Mouse (Mus musculus) forebrain, postnatal 0 days (tissue): Measurements from ENCODE around the gene Rsbn1. TPM values are rescaled to one million over a fixed set of nuclear protein-coding genes. Genes with fewer than 3 reads are reported as not detected.
A peak's percentile ranks its signal among the peaks of the same experiment; 100 is the strongest.

Experiments
- ATAC-seq: fragments of 200-750 bp; cut with Nextera tagmentation; 2 replicates; pipeline ENCODE4 v1.8.0; 2017; ENCODE audit warnings: mild to moderate bottlenecking, moderate library complexity
- DNase-seq: peaks from one replicate; pipeline ENCODE4 v3.0.0-alpha.2; 2015
- H3K27ac ChIP-seq: fragments of 300-500 bp; sonication (generic); 2 replicates; pipeline ENCODE4 v1.5.1; 2014; ENCODE audit warnings: low read depth, mild to moderate bottlenecking, antibody characterized with exemption, low read length, moderate library complexity, mixed read lengths
- H3K27me3 ChIP-seq: fragments of 300-500 bp; sonication (generic); 2 replicates; pipeline ENCODE4 v1.6.1; 2014; ENCODE audit warnings: mild to moderate bottlenecking, low read length, mixed read lengths; ENCODE audit not compliant: insufficient read depth
- H3K36me3 ChIP-seq: fragments of 300-500 bp; sonication (generic); 2 replicates; pipeline ENCODE4 v1.6.1; 2014; ENCODE audit warnings: mild to moderate bottlenecking, moderate library complexity; ENCODE audit not compliant: insufficient read depth
- H3K4me1 ChIP-seq: fragments of 300-500 bp; sonication (generic); 2 replicates; pipeline ENCODE4 v1.6.1; 2014; ENCODE audit warnings: antibody characterized with exemption; ENCODE audit not compliant: insufficient read depth
- H3K4me2 ChIP-seq: fragments of 300-500 bp; sonication (generic); 2 replicates; pipeline ENCODE4 v1.6.1; 2014; ENCODE audit warnings: low read depth, mild to moderate bottlenecking, moderate library complexity
- H3K4me3 ChIP-seq: fragments of 300-500 bp; sonication (generic); 2 replicates; pipeline ENCODE4 v1.5.1; 2014; ENCODE audit warnings: low read depth, low read length, mixed read lengths
- H3K9ac ChIP-seq: fragments of 300-500 bp; sonication (generic); 2 replicates; pipeline ENCODE4 v1.6.1; 2014; ENCODE audit warnings: mild to moderate bottlenecking
- H3K9me3 ChIP-seq: fragments of 300-500 bp; sonication (generic); 2 replicates; pipeline ENCODE4 v1.6.1; 2016; ENCODE audit warnings: low read length
- CTCF ChIP-seq: sonication (generic); IDR thresholded peaks from 2 replicates; pipeline ENCODE4 v1.5.1; 2016; ENCODE audit warnings: antibody characterized with exemption, control low read depth, low read depth
- WGBS: fragments of 180-500 bp; shearing (Covaris S2); extraction: QIAGEN DNeasy Blood & Tissue Kit; methylation state at CpG from one replicate; pipeline ENCODE4 v1.1.7; 2014; 5-methylcytosine and 5-hydroxymethylcytosine counted together
- polyA plus RNA-seq: library from polyadenylated mRNA; unstranded; fragments of >200 nt; fragmentation: Nextera tagmentation; extraction: Ambion mirVana; gene quantifications from 2 replicates; pipeline ENCODE4 v1.2.1, GENCODE M21; 2015
- total RNA-seq: library from RNA; depleted of rRNA; stranded (reverse); fragments of >200 nt; gene quantifications from 2 replicates; pipeline ENCODE4 v1.2.3, GENCODE M21; 2014

Gene Rsbn1
- total and polyA plus RNA-seq, 2 experiments from 2014 or later, result 19.2 to 36.6 TPM

DNA sequence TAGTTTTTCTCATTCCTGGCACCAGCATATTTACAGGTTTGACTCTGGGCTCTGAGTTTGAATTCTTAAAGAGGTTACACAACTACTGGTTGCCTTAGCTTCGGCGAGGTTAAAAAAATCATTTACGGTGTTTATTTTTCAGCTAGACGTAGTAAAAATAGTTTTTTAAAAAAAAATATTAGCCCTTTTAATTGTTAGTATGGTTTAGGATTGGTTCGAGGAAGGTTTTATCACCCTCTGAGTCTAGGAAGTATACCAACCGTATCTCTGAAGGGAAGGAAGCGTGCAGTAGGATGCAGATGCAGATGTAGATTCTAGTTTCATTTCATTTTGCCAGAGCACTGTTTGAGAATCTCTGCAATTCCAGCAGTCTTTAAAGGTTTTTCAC is 1.6 kb downstream of the Rsbn1 start:
- peak overlapping the region; percentile 92; the same call in 1 of the 2 replicates for H3K27ac ChIP-seq
- H3K36me3 ChIP-seq, result no peaks in the 10 kb centered on the region
- H3K4me3 ChIP-seq, result peak overlapping the region; percentile 83
- peak overlapping the region; percentile 91 for H3K9ac ChIP-seq
- H3K4me2 ChIP-seq, result peak overlapping the region; percentile 56
- DNase-seq (no peak), ATAC-seq (no peak)
- no peaks in the 10 kb centered on the region for H3K27me3 ChIP-seq
- H3K4me1 ChIP-seq, result peaks cover 4% of the 10 kb centered on the region; the same call in 1 of the 2 replicates
- TF ChIP-seq CTCF, result no peak
- no peaks in the 10 kb centered on the region for H3K9me3 ChIP-seq
- 5% methylated on average over 7 of the region's 7 CpGs for WGBS

- ATAC-seq, result no peak
- no peaks in the 10 kb centered on the region for H3K36me3 ChIP-seq
Measured at GRCm38 (mm10) chr3:103916205-103916838, 2.4 kb downstream of the Rsbn1 start.

GRCm38 (mm10) chr3:103916839-103917237 is 2.9 kb downstream of the Rsbn1 start:
- Histone ChIP-seq H3K9me3 (no peaks in the 10 kb centered on the region), H3K27me3 (no peaks in the 10 kb centered on the region), H3K4me1 (peaks cover 4% of the 10 kb centered on the region; the same call in 1 of the 2 replicates), H3K9ac (no peak overlapping the region), H3K27ac (no peak overlapping the region), H3K4me3 (peak overlapping the region; percentile 83), H3K4me2 (peak overlapping the region; percentile 56), H3K36me3 (no peaks in the 10 kb centered on the region)
- DNase-seq (no peak), ATAC-seq (no peak)
- no peak for TF ChIP-seq CTCF
- 63% methylated on average over 3 of the region's 3 CpGs for WGBS

More at GRCm38 (mm10) chr3:103916205-103916838, 2.4 kb downstream of the Rsbn1 start:
- Histone ChIP-seq H3K27me3 (no peaks in the 10 kb centered on the region), H3K4me1 (peaks cover 4% of the 10 kb centered on the region; the same call in 1 of the 2 replicates), H3K9ac (peak overlapping the region; percentile 22), H3K4me2 (peak overlapping the region; percentile 56), H3K27ac (no peak overlapping the region), H3K4me3 (peak overlapping the region; percentile 83), H3K9me3 (no peaks in the 10 kb centered on the region)
- peak; percentile 6 for DNase-seq
- no peak for TF ChIP-seq CTCF
- 34% methylated on average over 5 of the region's 5 CpGs for WGBS

- TF ChIP-seq CTCF, result no peak
- H3K27ac ChIP-seq, result no peak overlapping the region
- ATAC-seq (no peak), DNase-seq (no peak)
- no peak overlapping the region for H3K4me3 ChIP-seq
- H3K9me3 ChIP-seq, result no peaks in the 10 kb centered on the region
- H3K4me2 ChIP-seq, result no peak overlapping the region
- H3K9ac ChIP-seq, result no peak overlapping the region
- no peaks in the 10 kb centered on the region for H3K27me3 ChIP-seq
- H3K36me3 ChIP-seq, result no peaks in the 10 kb centered on the region
- WGBS, result 100% methylated on average over 1 of the region's 1 CpGs
- peaks cover 9% of the 10 kb centered on the region; the same call in 1 of the 2 replicates for H3K4me1 ChIP-seq
Measured at GRCm38 (mm10) chr3:103920094-103920493, 6.2 kb downstream of the Rsbn1 start.

- Histone ChIP-seq H3K9me3 (no peaks in the 10 kb centered on the region), H3K36me3 (no peaks in the 10 kb centered on the region), H3K4me2 (no peak overlapping the region), H3K27me3 (no peaks in the 10 kb centered on the region), H3K9ac (no peak overlapping the region), H3K27ac (no peak overlapping the region), H3K4me1 (0 out of 2 replicates have a peak, but pooled peaks cover 4% of the 10 kb centered on the region), H3K4me3 (no peak overlapping the region)
- WGBS, result 41% methylated on average over 3 of the region's 3 CpGs
- ATAC-seq (no peak), DNase-seq (no peak)
- no peak for TF ChIP-seq CTCF
Measured at GRCm38 (mm10) chr3:103925302-103925701, 11.4 kb downstream of the Rsbn1 start.

GRCm38 (mm10) chr3:103927511-103927910 is 13.6 kb downstream of the Rsbn1 start:
- TF ChIP-seq CTCF, result no peak
- ATAC-seq (no peak), DNase-seq (no peak)
- WGBS, result 31% methylated on average over 6 of the region's 6 CpGs
- H3K4me2 ChIP-seq, result no peak overlapping the region
- 0 out of 2 replicates have a peak, but pooled peaks cover 4% of the 10 kb centered on the region for H3K4me1 ChIP-seq
- no peaks in the 10 kb centered on the region for H3K9me3 ChIP-seq
- peaks cover 6% of the 10 kb centered on the region; the same call in 1 of the 2 replicates for H3K36me3 ChIP-seq
- no peak overlapping the region for H3K9ac ChIP-seq
- H3K4me3 ChIP-seq, result no peak overlapping the region
- no peak overlapping the region for H3K27ac ChIP-seq
- no peaks in the 10 kb centered on the region for H3K27me3 ChIP-seq

DNA sequence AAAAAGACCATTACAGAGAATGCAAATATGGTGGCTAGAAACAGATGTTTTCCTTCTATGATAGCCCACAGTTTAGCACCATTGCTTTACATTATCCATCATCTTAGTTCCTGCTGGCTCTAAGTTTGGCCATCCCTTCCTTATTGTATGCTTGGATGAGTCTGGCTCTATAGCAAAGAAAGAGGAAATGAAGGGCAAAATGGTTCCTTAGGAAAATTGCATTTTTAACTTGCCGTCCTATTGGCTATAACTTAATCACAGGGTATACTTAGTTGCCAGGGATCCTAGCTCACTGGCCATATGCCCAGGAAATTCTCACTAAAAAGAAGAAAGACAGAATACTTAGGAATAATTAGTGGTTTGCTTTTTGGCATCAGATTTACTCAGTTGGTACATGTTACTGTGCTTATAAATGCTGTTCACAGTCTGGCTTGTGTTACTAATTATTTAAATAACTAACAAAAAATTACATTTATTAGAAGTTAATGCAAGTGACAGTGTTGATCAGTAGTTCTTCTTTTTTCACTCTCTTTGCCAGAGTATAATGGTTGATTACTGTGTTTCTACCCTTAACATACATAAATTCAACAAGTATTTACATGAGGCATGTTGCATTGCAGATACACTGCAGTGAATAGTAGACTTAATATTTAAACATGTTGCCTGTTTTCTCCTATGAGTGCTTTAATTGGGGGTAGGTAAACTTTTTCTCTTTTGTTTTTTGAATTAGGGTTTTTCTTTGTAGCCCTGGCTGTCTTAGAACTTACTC is 31.1 kb downstream of the Rsbn1 start:
- Histone ChIP-seq H3K4me3 (no peak overlapping the region), H3K4me1 (0 out of 2 replicates have a peak, but pooled peaks cover 4% of the 10 kb centered on the region), H3K27ac (peak overlapping the region; percentile 31; the same call in 1 of the 2 replicates), H3K9ac (no peak overlapping the region), H3K9me3 (no peaks in the 10 kb centered on the region), H3K36me3 (no peaks in the 10 kb centered on the region), H3K4me2 (no peak overlapping the region), H3K27me3 (no peaks in the 10 kb centered on the region)
- DNase-seq (peak; percentile 85), ATAC-seq (peak; percentile 94)
- WGBS, result 12% methylated on average over 1 of the region's 1 CpGs
- no peak for TF ChIP-seq CTCF
